Mouse (Mus musculus) adrenal gland, postnatal 14 days (tissue): ENCODE data around the gene Cep95. TPM values are rescaled to one million over a fixed set of nuclear protein-coding genes. Genes with fewer than 3 reads are reported as not detected.
"Not testable (repeated sequence)": the region's sequence is repeated elsewhere in the genome, so short reads cannot be mapped to it uniquely, and the experiment has no call there.

Source experiments
- DNase-seq: peaks from one replicate; pipeline ENCODE4 v3.0.0; 2021; ENCODE audit warnings: mixed read lengths
- long read RNA-seq, 2 experiments: library from polyadenylated mRNA; stranded (forward); transcript quantifications; one replicate each; pipeline ENCODE4 v2.0.0; 2021
- total RNA-seq: library from RNA; stranded (reverse); gene quantifications from 2 replicates; pipeline ENCODE4 v1.2.3, GENCODE M21; 2021

The Cep95 gene
- 12.2 and 13.2 TPM in 2 replicates for total RNA-seq
- long read RNA-seq, experiment 1, transcript Cep95-201 (20 exons, 2,696 nt) = major isoform, 5 of 16 reads
- long read RNA-seq, experiment 1, partial matches to known transcripts = 1 of 16 reads
- long read RNA-seq, experiment 1, other reads (novel, unspliced or antisense) = 10 of 16 reads
- long read RNA-seq, experiment 2, partial matches to known transcripts = 0 of 8 reads
- long read RNA-seq, experiment 2, other reads (novel, unspliced or antisense) = 6 of 8 reads

GRCm38 (mm10) chr11:106788775-106789459 lies at the start of gene Cep95, which contains the start of gene Ddx5:
Gene Cep95, plus strand, starts transcription at chr11:106789252.
Gene Ddx5, minus strand, starts transcription at chr11:106789185.
- peak; percentile 98 for DNase-seq

- DNase-seq = peak; percentile 1
These were observed 48.3 kb upstream of the Cep95 start for GRCm38 (mm10) chr11:106740724-106741123.

- DNase-seq = peak; percentile 4
These were observed 47.8 kb upstream of the Cep95 start for GRCm38 (mm10) chr11:106741232-106741631.

GRCm38 (mm10) chr11:106741826-106742225 lies 47.2 kb upstream of the Cep95 start:
- no peak for DNase-seq

- DNase-seq = no peak
These were observed 46.6 kb upstream of the Cep95 start for GRCm38 (mm10) chr11:106742388-106742841.

- DNase-seq = no peak
These were observed 44.1 kb upstream of the Cep95 start for GRCm38 (mm10) chr11:106744949-106745348.

- not testable (repeated sequence) for DNase-seq
These were observed 39.4 kb upstream of the Cep95 start for GRCm38 (mm10) chr11:106749557-106750120.

- peak; percentile 6 for DNase-seq
These were observed 38.8 kb upstream of the Cep95 start, which contains the start of gene Pecam1 for GRCm38 (mm10) chr11:106750121-106750751. Gene Pecam1, minus strand, starts transcription at chr11:106750628.

- no peak for DNase-seq
These were observed 37.7 kb upstream of the Cep95 start, which contains the start of gene Milr1 for GRCm38 (mm10) chr11:106751039-106752018. Gene Milr1, plus strand, starts transcription at chr11:106751226.

- DNase-seq = no peak
These were observed 36.9 kb upstream of the Cep95 start for GRCm38 (mm10) chr11:106752103-106752502.

GRCm38 (mm10) chr11:106753314-106753713 lies 35.7 kb upstream of the Cep95 start:
- no peak for DNase-seq

- no peak for DNase-seq
These were observed 33.5 kb upstream of the Cep95 start for GRCm38 (mm10) chr11:106755583-106755982.

GRCm38 (mm10) chr11:106759028-106759427 lies 30.0 kb upstream of the Cep95 start:
- no peak for DNase-seq

- DNase-seq = no peak
These were observed 28.5 kb upstream of the Cep95 start for GRCm38 (mm10) chr11:106760511-106760910.

GRCm38 (mm10) chr11:106762139-106762799 lies 26.8 kb upstream of the Cep95 start:
- peak; percentile 54 for DNase-seq

- DNase-seq = no peak
These were observed 26.3 kb upstream of the Cep95 start for GRCm38 (mm10) chr11:106762800-106763185.

- no peak for DNase-seq
These were observed 22.4 kb upstream of the Cep95 start for GRCm38 (mm10) chr11:106766611-106767162.

GRCm38 (mm10) chr11:106767516-106767915 lies 21.5 kb upstream of the Cep95 start:
- no peak for DNase-seq

GRCm38 (mm10) chr11:106770195-106770974 lies 18.7 kb upstream of the Cep95 start:
- DNase-seq = peak; percentile 41

GRCm38 (mm10) chr11:106773061-106773460 lies 16.0 kb upstream of the Cep95 start:
- no peak for DNase-seq
